Mouse (Mus musculus): ENCODE data around the gene Vav3. TPM values are rescaled to one million over a fixed set of nuclear protein-coding genes. Genes with fewer than 3 reads are reported as not detected.

Gene Vav3
- polyA plus RNA-seq, 1 experiment, result 6.5 TPM

DNA sequence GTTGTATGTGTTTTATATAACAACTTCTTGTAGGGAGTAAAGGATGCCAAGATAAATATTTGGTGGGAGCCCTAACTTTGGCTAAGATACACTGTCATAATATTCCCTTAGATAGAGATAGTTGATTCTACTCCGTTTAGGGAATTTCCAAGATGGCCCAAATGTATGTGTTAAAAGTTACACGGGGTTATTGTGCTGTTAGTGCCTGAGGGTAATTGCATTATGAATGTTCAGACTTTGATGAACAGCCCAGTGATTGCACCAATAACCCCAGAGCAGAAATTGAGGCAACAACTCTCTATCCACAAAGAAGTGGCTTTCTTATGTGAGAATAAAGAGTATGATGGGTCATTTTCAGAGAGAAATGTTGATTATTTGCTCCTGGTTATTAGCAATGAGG, 283.3 kb downstream of the Vav3 start:
- H3K9me3 ChIP-seq, result no peaks in the 10 kb centered on the region

GRCm38 (mm10) chr3:109636045-109636444, 295.6 kb downstream of the Vav3 start:
- Histone ChIP-seq H3K27me3 (replicated peaks) (no peaks in the 10 kb centered on the region), H3K4me3 (replicated peaks) (no peak overlapping the region), H3K36me3 (replicated peaks; ENCODE audit: low read length) (peaks cover 69% of the 10 kb centered on the region), H3K9me3 (no peaks in the 10 kb centered on the region), H3K4me1 (no peaks in the 10 kb centered on the region; the same call in 1 of the 2 replicates)
- TF ChIP-seq GATA1 (IDR thresholded peaks at IDR 0.05; ENCODE audit: borderline replicate concordance, low read length) (no peak), FLI1 (IDR thresholded peaks at IDR 0.05; ENCODE audit: low read length) (no peak)

More for the DNA sequence above, 283.3 kb downstream of the Vav3 start:
- Histone ChIP-seq H3K27me3 (replicated peaks) (no peaks in the 10 kb centered on the region), H3K36me3 (replicated peaks; ENCODE audit: low read length) (peaks cover 65% of the 10 kb centered on the region), H3K4me1 (peaks cover 15% of the 10 kb centered on the region), H3K4me3 (replicated peaks) (no peak overlapping the region)
- TF ChIP-seq GATA1 (IDR thresholded peaks at IDR 0.05; ENCODE audit: borderline replicate concordance, low read length) (no peak), FLI1 (IDR thresholded peaks at IDR 0.05; ENCODE audit: low read length) (no peak)

- Histone ChIP-seq H3K36me3 (replicated peaks; ENCODE audit: low read length) (peaks cover 60% of the 10 kb centered on the region), H3K4me1 (peaks cover 3% of the 10 kb centered on the region; the same call in 1 of the 2 replicates), H3K27me3 (replicated peaks) (no peaks in the 10 kb centered on the region), H3K9me3 (no peaks in the 10 kb centered on the region), H3K4me3 (replicated peaks) (no peak overlapping the region)
- TF ChIP-seq GATA1 (IDR thresholded peaks at IDR 0.05; ENCODE audit: borderline replicate concordance, low read length) (no peak), FLI1 (IDR thresholded peaks at IDR 0.05; ENCODE audit: low read length) (no peak)
Measured at GRCm38 (mm10) chr3:109639386-109639785, 298.9 kb downstream of the Vav3 start.

DNA sequence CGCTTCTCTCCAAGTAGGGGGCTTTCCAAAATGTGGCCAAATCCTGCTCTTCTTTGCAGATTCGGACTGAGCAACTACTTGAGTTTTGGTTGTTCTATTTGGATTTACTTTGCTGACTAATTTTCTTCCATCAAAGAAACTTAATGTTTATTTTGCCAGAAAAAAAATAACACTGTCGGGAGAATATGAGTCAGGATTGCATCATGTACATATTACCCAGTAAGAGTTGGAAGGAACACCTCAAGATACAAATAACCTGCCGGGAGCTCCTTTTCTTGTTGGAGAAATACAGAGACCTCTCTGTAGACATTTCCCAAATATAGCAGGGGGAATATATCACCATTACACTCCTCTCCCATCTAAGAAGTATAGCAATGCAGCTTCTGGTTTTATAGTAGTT, 300.3 kb downstream of the Vav3 start:
- Histone ChIP-seq H3K4me3 (replicated peaks) (no peak overlapping the region), H3K27me3 (replicated peaks) (no peaks in the 10 kb centered on the region), H3K9me3 (no peaks in the 10 kb centered on the region), H3K4me1 (peaks cover 3% of the 10 kb centered on the region; the same call in 1 of the 2 replicates), H3K36me3 (replicated peaks; ENCODE audit: low read length) (peaks cover 66% of the 10 kb centered on the region)
- TF ChIP-seq FLI1 (IDR thresholded peaks at IDR 0.05; ENCODE audit: low read length), result no peak
- TF ChIP-seq GATA1 (IDR thresholded peaks at IDR 0.05; ENCODE audit: borderline replicate concordance, low read length), result no peak

DNA sequence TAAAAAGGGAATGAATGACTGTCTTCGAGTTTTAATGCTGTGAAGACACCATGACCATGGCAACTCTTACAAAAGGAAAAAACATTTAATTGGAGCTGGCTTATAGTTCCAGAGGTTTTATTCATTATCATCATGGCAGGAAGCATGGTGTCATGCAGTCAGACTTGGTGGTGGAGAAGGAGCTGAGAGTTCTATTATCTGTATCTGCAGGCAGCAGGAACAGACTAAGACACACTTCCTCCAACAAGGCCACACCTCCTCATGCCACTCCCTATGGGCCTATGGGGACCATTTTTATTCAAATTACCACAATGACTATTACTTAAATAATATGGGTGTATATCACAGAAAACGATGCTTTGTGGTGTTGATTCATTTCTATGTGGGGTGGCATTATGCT, 307.8 kb downstream of the Vav3 start:
- no peaks in the 10 kb centered on the region for H3K9me3 ChIP-seq
- peaks cover 95% of the 10 kb centered on the region for H3K36me3 ChIP-seq (replicated peaks; ENCODE audit: low read length)
- no peak overlapping the region for H3K4me3 ChIP-seq (replicated peaks)
- 0 out of 2 replicates have a peak, but pooled peaks cover 4% of the 10 kb centered on the region for H3K4me1 ChIP-seq
- H3K27me3 ChIP-seq (replicated peaks), result no peaks in the 10 kb centered on the region
- TF ChIP-seq FLI1 (IDR thresholded peaks at IDR 0.05; ENCODE audit: low read length) (no peak), GATA1 (IDR thresholded peaks at IDR 0.05; ENCODE audit: borderline replicate concordance, low read length) (no peak)

DNA sequence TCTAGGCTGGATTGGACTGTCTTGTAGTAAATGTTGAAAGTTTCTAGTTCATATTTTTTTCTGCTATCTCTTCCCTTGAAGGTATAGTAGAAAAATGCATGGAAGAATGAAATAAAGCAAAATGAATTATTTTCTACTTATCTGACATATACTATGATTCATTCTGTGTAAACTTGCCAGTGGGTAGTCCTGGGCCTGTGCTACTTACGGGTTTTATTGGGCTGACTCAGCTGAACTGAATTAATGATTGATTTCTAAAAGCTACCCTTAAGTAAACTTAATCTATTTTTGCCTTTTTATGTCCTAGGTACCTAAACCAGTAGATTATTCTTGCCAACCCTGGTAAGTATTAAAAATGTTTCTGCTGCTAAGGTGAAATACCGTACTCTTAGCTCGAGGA, 311.0 kb downstream of the Vav3 start:
- Histone ChIP-seq H3K9me3 (no peaks in the 10 kb centered on the region), H3K36me3 (replicated peaks; ENCODE audit: low read length) (peaks cover 84% of the 10 kb centered on the region), H3K27me3 (replicated peaks) (no peaks in the 10 kb centered on the region), H3K4me1 (no peaks in the 10 kb centered on the region), H3K4me3 (replicated peaks) (no peak overlapping the region)
- TF ChIP-seq FLI1 (IDR thresholded peaks at IDR 0.05; ENCODE audit: low read length), result no peak
- no peak for TF ChIP-seq GATA1 (IDR thresholded peaks at IDR 0.05; ENCODE audit: borderline replicate concordance, low read length)

DNA sequence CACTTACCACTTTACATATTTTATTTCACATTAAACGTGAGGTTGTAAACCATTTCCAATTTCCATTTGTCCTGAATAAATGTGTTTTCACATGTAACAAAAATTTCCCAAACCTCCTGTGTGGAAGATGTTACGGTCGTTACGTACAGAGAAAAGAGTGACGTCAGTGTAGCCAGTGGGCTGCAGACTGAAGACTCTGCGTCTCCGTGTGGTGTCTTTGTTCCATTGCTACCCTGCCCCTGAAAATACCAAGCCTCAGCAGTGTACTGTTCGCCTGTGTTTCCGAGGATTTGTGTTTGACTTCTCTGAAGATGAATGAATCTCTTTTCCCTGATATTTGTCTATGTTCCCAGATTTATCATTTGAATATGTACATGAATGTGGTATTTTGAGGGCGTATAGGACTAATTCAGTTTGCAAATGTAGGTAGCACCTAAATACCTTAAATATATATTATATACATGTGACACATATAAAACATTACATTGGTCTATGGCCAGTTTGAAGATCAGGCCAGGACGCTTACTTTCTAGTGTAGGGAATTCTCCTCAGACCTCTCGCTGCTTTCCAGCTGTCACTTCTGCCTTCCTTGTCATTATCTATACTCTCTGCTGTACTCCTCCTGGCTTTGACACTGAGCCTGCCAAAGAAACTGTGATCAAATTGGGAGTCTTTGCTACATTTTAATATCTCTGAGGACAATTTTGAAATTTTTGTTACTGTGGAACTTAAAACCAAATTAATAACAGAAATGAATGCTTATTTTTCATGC, 312.6 kb downstream of the Vav3 start:
- Histone ChIP-seq H3K36me3 (replicated peaks; ENCODE audit: low read length) (peaks cover 82% of the 10 kb centered on the region), H3K4me3 (replicated peaks) (no peak overlapping the region), H3K27me3 (replicated peaks) (no peaks in the 10 kb centered on the region), H3K4me1 (no peaks in the 10 kb centered on the region), H3K9me3 (no peaks in the 10 kb centered on the region)
- TF ChIP-seq GATA1 (IDR thresholded peaks at IDR 0.05; ENCODE audit: borderline replicate concordance, low read length) (no peak), FLI1 (IDR thresholded peaks at IDR 0.05; ENCODE audit: low read length) (no peak)

DNA sequence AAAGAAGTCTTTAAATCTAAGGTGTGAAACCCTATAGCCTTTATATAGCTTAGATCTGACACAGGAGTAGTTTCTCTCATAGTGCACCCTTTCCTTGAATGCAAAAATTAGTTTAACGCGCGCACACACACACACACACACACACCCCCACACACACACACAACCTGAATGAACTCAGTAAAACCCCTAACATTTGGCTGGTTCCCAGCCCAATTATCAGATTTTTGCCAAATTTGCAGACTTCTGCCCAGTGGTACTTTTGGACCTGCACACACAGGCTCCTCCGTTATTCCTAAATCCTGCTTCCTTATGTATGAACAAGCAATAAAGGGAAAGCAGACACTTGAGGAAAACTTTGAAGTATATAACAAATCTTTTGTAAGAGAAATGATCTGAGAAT, 313.9 kb downstream of the Vav3 start:
- no peak overlapping the region for H3K4me3 ChIP-seq (replicated peaks)
- no peak for TF ChIP-seq FLI1 (IDR thresholded peaks at IDR 0.05; ENCODE audit: low read length)
- TF ChIP-seq GATA1 (IDR thresholded peaks at IDR 0.05; ENCODE audit: borderline replicate concordance, low read length), result no peak
- no peaks in the 10 kb centered on the region for H3K9me3 ChIP-seq
- no peaks in the 10 kb centered on the region for H3K27me3 ChIP-seq (replicated peaks)
- peaks cover 81% of the 10 kb centered on the region for H3K36me3 ChIP-seq (replicated peaks; ENCODE audit: low read length)
- no peaks in the 10 kb centered on the region for H3K4me1 ChIP-seq

DNA sequence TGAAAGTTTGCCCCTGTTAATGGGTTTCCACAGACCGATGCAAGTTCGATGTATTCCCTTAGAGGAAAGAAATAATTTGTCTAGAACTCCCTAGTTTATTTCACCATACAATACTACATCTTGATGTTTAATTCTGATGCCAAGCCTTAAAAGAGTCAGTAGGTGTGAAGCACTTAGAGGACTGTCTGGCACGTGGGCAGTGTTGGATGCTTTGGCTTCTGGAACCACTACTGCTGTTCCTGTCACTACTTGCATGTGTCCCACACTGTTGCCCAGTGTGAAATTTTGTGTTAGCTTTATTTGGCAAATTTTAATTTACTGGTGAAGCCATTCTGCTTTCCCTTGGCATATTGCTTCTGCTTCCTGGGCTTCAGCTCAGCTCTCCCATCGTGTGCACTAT, 331.3 kb downstream of the Vav3 start:
- Histone ChIP-seq H3K4me1 (0 out of 2 replicates have a peak, but pooled peaks cover 5% of the 10 kb centered on the region), H3K27me3 (replicated peaks) (no peaks in the 10 kb centered on the region), H3K9me3 (no peaks in the 10 kb centered on the region), H3K4me3 (replicated peaks) (no peak overlapping the region), H3K36me3 (replicated peaks; ENCODE audit: low read length) (peaks cover 66% of the 10 kb centered on the region)
- TF ChIP-seq GATA1 (IDR thresholded peaks at IDR 0.05; ENCODE audit: borderline replicate concordance, low read length) (no peak), FLI1 (IDR thresholded peaks at IDR 0.05; ENCODE audit: low read length) (no peak)

GRCm38 (mm10) chr3:109672925-109673324, 332.5 kb downstream of the Vav3 start:
- Histone ChIP-seq H3K4me1 (0 out of 2 replicates have a peak, but pooled peaks cover 5% of the 10 kb centered on the region), H3K4me3 (replicated peaks) (no peak overlapping the region), H3K27me3 (replicated peaks) (no peaks in the 10 kb centered on the region), H3K36me3 (replicated peaks; ENCODE audit: low read length) (peaks cover 63% of the 10 kb centered on the region), H3K9me3 (no peaks in the 10 kb centered on the region)
- TF ChIP-seq FLI1 (IDR thresholded peaks at IDR 0.05; ENCODE audit: low read length) (no peak), GATA1 (IDR thresholded peaks at IDR 0.05; ENCODE audit: borderline replicate concordance, low read length) (no peak)
